Mouse (Mus musculus) lung, postnatal 0 days (tissue): ENCODE measurements at regions not wholly inside any gene's neighbourhood (a gene's known extent, or its start where the extent isn't known, plus 50 kb on each side); places are given as distances from the start of the nearest gene placed in this dataset.

ENCODE experiments used
- CTCF ChIP-seq: IDR thresholded peaks from 2 replicates; pipeline ENCODE4 v1.5.1; 2016; ENCODE audit warnings: antibody characterized with exemption, mild to moderate bottlenecking
- EP300 ChIP-seq: IDR thresholded peaks from 2 replicates; pipeline ENCODE4 v1.6.1; 2016; ENCODE audit warnings: antibody characterized with exemption, mild to moderate bottlenecking, control low read depth

GRCm38 (mm10) chr5:52263214-52263613 is 72.9 kb upstream of the Dhx15 start:
- TF ChIP-seq CTCF (no peak), EP300 (no peak)
